Mouse (Mus musculus): Measurements from ENCODE around the gene Hyal1.

The Hyal1 gene

DNA sequence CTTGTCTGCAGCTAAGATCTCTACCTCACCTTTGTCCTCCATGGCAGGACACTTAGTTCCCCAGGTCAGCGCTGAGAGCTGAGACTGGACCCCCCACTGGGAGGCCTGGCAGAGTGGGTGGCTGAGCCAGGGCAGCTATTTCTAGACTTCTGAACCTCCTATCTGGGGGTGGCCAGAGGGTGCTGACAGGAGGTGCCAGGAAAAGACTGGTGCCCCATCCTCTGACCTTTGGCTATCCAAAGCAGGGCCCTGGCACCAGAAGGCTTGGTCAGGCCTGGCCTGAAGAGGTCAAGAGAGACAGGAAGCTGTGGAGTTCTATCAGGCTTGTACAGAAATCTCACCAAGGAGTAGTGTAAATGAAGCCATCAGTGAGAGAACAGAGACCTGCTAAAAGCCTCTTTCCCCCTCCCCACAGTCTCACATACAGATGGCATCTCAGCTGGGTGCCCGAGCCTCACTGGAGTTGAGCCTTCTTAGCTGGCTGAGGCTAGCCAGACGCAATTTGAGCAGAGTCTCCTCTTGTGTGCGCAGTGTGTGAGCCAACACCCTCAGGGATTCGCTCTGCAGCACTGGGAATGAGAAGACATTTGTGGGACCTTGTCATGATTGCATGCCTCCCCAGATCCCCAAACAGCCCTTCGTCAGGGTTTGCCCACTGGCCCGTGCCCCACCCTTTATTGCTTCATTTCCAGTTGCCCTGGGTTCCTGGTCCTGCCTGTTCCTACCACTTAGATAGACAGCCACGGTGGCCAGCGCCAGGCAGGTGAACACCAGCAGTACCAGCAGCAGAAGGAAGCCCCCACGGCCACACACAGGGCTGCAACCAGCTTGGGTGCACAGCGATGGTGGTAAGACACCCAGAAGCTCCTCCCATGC, 16.6 kb downstream of the Hyal1 start:
- DNase-seq (ENCODE audit: extremely low read depth, low read depth, low spot score) = no peak

DNA sequence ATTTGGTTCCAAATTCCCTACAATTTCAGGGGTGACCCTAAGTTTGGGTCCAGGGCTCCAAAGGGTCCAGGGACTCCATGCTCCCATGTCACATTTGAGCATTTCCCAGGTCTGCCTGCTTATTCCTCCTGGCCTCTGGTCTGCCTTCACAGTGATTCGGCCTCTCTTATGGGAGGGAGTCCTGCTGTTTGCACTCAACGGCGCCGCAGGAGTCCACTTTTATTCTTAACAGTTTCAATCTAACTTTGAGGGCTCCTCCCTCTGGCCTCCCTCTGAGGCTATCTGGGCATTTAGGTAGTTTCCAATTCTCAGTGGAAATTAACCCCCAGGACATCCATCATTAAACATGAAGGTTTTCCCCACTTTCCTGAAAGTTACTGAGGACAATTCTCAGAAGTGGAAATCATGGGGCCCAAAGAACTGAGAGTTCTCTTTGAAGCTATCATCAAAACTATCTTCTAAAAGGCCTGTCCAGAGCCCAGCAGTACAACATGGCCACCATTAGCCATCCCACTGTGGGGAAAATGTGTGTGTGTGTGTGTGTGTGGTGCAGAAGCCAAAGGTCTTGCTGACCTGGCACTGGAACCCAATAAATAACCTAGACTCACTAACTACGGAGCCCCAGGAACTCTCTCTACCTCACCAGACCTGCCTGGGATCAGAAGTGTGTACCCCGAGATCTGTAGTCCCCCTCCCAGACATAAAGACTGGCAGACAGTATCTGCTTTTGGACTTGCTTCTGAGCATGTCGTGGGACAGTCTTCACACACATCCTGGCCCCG, 17.7 kb downstream of the Hyal1 start:
- DNase-seq (ENCODE audit: extremely low read depth, low read depth, low spot score) = no peak

DNA sequence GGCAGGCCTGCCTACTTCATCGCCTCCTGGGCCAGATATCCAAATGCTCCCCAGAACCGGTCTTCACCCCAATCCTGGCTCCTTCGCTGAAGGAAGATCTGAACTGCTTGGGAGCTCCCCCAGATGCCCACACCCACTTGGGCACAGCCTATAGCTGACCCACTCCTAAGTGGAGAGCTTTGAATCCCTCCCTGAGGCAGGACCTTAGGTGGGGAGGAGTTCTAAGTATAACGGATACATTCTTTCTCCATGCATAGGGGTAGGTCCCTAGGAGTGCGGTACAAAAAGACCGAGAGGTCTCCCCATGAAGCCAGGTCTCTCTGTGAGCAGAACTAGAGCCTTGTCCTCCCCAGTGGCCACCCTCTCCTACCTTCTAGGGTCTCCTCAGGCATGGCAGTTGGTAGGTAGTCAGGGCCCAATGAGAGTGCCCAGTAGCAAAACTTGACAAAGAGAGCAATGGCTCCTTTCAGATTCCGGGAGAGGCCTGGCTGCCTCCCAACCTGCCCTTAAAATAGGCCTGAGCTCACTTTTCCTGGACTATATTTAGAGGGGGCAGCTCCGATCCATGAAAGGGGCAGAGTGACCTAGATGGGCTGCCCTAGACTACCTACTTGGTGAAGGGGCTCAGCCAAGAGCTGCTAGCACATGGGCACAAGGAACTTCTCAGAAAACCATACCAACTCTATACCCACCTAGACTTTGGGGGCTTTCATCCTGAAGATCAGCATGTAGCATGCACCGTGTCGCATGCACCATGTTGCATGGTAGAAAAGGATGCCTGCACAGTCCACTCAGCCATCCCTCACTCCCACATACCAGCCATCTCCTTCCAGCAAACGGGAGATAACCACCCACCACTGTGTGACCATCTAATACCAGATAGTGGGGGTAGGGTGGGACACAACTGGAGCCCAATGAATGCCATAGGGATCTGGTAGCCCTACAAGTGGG, 20.2 kb downstream of the Hyal1 start:
- no peak for DNase-seq (ENCODE audit: extremely low read depth, low read depth, low spot score)

DNA sequence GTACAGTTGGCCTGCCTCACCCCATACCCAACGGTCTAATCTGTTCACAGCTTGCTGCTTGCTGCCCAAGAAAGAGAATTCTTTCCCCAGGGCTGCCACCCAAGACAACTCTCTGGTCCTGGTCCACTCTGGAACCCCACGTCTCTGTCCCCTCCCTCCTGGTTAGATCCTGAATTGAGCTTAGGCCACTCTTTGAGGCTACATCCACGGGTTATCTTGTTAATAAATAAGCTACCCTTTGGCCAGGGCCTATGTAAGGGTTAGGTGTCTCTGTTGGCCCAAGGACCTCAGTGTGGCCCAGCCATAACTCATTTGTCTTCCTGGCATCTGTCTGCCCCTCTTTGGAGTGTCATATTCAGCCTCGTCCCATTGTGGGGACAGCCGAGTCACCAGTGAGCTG, 21.7 kb downstream of the Hyal1 start:
- DNase-seq (ENCODE audit: extremely low read depth, low read depth, low spot score) = no peak

DNA sequence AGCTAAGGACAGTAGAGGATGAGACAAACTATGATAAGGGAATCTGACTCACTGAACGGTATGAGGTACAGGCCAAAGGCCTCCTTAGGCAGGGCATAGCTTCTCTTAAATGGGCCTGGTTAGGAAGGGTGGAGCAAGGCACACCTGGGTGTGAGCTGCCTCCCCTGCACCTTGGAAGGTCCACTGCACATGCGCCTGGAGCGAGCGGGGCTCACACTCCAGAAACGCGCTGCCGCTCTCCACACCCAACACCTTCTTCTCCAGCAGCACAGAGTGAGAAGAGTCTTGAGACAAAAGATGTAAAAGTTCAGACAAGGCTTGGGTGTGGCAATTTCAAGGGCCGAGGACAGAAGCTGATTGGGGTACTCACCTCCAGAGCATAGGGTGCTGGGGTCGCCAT, 22.7 kb downstream of the Hyal1 start:
- no peak for DNase-seq (ENCODE audit: extremely low read depth, low read depth, low spot score)

DNA sequence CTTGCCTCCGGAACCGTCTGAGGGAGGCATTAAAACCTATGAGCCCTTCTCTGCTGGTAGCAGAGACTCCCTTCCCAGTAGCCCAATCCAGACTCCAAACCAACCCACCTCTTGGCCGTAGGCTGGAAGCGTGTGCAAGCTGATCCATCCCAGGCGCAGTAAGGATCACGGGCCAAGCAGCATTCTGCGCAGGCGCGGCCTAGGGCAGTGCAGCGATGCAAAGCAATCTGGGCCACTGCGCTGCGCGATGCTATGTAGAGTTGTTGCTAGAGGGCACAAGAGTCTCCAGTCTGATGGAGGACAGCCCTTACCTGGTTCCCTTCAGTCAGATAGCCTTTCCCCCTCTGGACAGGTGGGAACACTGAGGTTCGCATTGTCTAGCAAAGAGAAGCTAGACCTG, 23.1 kb downstream of the Hyal1 start:
- no peak for DNase-seq (ENCODE audit: extremely low read depth, low read depth, low spot score)

DNA sequence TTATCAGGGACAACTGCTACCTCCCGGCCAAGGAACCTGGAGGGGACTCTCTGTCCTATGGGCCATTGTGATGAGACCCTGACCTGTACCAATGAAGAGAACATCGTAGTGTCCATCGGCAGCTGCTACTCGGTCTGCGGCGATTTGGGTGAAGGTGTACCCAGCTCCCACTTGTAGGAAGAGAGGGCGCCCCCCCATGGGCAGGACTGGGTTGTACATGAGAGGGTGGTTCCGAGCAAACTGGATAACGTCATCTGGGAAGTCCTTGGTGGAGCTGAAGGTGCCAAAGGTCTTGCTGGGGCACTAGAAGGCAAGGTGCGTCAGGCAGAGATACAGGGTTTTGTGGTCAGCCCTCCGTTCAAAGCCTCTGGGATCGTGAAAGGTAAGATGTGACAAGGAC, 24.0 kb downstream of the Hyal1 start:
- DNase-seq (ENCODE audit: extremely low read depth, low read depth, low spot score) = no peak

DNA sequence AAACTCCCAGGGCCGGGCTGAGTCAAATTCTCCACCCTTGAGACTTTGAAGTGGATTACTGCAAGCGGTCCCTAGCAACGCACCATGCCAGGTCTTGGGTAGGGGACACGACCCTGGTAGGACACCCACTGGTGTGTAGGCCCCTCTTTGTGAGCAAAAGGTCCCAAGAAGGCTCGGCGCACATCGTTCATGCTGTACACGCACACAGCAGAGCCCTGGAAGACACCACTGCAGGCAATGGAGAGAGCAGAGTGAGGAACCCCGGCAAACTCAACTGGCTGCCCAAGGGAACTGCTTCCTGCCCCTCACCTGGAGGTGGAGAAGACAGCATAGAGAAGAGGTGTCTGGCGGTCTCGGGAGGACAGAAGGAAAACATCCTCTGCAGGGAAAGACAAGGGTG, 24.5 kb downstream of the Hyal1 start:
- DNase-seq (ENCODE audit: extremely low read depth, low read depth, low spot score) = no peak

DNA sequence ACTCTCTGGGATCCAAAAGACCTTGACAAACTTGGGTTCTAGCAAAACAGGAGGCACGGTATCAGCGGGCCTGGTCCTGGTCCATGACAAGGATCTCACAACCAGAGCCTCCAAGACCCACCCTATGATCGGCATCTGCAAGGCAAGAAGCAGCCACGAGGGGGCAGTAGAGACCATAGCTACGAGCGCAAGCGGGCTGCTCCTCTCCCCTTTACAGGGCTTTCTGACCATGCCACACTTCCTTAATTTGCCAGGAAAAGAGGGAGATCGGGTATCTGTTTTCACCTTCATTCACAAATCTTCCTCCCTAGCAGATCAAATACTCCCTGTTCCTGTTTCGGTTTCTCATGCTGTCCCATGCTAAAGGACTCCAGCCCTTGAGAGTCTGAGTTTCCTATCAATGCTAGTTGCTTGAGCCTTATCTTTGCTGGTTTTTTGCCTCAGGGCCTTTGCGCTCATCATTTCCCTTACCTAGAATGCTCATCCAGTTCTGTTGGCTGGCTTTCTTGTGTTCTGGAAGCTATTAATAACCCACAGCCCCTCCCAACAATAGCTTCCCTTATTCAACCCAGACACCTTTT, 25.4 kb downstream of the Hyal1 start:
- DNase-seq (ENCODE audit: extremely low read depth, low read depth, low spot score) = no peak

DNA sequence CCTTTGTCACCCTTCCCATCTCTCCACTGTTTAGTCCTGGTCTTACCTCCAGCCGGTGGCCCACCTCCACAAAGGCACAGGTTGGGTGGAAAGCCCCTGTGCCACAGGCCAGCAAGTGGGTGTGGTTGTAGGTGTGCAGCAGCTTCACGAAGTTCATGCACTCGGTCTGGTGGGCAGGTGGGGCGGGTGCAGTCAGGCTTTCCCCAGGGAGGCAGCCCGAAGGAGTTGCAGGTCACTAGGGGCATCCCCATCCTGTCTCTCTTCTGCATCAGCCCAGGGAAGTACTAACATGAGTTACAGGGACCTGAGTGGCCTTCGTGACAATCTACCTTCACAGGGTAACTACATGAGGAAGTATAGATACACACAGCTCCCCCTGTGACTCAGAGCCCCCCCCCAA, 26.5 kb downstream of the Hyal1 start:
- no peak for DNase-seq (ENCODE audit: extremely low read depth, low read depth, low spot score)

DNA sequence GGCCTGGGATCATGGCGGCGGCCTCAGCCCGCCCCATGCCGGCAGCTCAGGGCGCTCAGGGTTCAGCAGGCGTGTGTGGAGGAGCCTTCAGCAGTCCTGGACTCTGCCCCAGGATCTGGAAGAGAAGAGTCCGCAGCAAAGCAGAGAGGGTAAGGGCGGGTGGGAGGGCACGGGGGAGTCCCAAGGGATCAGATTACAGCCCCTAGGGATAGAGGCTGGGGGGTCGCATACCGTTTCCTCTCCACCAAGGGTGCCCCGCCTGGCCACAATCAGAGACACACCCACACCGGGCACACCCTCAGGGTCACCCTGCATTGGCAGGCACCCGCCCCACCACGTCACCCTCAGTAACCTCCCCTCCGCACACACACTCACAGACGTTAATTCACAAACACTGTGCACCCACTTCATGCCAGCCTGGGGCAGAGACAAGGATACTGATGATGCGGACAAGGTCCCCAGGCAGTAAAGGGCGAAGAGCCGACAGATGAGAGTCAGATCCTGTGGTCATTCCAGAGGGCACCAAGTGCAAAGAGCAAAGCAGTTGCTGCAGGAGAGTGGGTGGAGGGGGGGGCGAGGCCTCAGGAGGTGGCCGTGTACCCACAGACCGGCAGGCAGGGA, 28.4 kb downstream of the Hyal1 start:
- no peak for DNase-seq (ENCODE audit: extremely low read depth, low read depth, low spot score)

DNA sequence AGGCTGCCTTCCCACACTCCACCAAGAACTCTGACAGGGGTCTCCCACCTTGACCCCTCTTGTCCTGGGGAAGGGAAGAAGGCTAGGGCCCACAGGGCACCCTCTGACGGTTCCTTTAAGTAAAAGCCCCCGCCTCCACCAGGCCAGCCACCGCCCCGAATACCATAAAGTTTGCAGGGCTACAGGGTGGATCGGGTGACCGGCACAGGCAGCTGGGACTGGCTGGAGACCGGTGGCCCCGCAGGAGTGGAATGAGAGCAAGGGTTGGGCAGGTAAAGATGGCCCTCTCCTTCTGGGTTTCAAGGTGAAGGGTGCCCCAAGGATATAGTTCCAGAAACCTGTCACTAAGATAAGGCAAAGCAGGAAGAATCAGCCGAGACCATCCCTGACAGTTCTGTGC, 29.9 kb downstream of the Hyal1 start:
- DNase-seq (ENCODE audit: extremely low read depth, low read depth, low spot score) = no peak

DNA sequence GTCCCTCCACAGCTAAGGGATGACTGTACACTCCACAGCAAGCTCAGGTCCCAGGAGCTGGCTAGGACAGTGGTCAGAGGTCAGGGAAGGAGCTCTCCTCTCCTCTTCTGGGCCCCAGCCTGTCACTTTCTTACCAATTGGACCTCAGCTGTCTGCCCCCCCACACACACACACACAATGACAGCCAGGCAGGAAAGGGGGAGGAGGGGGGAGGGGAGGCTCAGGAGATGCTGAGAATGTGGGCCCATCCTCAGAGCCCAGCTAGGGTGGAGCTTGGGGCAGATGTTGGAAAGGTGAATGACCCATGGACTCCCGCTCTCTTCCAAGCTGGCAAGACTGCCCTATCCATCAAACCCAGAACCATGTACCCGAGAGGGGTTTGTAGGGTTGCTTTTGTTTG, 30.3 kb downstream of the Hyal1 start:
- no peak for DNase-seq (ENCODE audit: extremely low read depth, low read depth, low spot score)

DNA sequence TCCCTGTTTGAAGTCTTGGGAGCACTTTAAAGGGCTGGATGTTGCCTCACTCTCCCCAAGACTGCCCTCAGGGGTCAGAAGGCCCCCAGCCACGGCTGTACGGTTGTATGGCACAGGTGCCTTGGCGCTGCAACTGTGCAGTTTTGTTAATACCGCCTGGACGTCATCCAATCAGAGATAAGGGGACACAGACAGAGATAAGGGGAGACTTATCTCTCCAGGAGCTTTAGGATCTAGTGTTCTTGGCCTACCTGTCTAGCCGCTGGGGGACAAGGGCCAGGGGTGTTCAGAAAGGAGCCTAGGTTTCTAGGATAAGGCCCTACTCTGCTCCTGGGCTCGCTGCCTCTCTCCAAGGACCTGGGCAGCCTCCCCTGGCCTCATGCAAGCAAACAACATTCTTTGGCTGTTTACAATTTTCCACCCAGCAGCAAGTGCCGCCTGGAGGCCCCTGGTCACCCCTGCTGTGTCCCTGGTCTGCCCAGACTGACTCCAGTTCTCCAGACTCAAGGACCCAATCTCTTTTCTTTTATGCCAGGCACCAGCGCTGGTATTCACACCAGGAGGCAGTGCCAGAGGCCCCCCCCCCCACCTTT, 31.0 kb downstream of the Hyal1 start:
- no peak for DNase-seq (ENCODE audit: extremely low read depth, low read depth, low spot score)

DNA sequence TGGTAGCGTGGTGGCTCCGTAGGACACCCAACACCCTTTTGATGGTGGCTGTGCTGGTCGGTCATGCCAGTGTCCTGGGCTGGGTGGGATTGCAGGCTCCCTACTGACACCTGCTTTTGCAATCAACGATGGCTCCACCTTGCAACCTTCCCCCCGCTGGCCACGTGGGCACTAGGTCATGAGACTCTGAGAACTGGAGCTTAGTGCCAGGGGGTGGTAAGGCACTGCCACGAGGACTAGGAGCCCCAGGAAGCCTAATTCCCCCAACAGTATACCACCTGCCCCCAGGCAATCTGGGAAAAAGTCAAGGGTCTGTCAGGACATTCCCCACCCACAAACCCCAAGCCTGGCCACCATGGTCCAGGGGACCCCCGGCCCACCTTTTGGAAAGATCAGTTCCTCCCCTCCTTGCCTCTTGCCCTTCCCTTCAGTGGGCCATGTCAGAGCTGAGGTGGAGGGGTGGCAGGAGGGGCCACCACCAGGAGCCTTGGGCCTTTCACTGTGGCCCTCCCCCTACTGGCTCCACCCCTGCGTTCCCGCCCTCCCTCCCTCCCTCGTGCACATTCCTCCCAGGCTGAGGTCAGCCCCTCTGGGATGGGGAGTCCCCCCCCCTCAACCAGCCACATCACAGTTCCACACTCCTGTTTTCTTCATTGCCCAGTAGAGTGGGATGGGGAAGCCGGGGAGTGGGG, 32.2 kb downstream of the Hyal1 start, which contains the start of gene Sema3b:
Sema3b (minus strand) TSS at position 489 of the 692 bp plus-strand sequence.
- no peak for DNase-seq (ENCODE audit: extremely low read depth, low read depth, low spot score)

DNA sequence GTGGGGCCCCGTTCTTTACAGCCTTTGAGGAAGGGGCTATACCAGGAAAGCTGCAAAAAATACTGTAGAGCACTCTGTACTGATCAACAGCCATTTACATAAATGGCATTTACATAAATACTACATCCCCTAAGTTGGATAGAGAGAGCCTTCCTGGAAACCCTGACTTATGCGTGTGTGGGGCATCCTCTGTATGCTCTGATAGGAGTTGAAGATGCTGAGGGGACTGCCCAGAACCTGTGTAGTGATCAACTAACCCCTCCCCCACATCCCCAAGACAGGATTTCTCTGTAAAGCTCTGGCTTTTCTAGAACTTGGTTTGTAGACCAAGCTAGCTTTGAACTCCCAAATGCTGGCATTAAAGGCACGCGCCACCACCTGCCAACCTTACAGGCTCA, 32.7 kb downstream of the Hyal1 start:
- no peak for DNase-seq (ENCODE audit: extremely low read depth, low read depth, low spot score)

DNA sequence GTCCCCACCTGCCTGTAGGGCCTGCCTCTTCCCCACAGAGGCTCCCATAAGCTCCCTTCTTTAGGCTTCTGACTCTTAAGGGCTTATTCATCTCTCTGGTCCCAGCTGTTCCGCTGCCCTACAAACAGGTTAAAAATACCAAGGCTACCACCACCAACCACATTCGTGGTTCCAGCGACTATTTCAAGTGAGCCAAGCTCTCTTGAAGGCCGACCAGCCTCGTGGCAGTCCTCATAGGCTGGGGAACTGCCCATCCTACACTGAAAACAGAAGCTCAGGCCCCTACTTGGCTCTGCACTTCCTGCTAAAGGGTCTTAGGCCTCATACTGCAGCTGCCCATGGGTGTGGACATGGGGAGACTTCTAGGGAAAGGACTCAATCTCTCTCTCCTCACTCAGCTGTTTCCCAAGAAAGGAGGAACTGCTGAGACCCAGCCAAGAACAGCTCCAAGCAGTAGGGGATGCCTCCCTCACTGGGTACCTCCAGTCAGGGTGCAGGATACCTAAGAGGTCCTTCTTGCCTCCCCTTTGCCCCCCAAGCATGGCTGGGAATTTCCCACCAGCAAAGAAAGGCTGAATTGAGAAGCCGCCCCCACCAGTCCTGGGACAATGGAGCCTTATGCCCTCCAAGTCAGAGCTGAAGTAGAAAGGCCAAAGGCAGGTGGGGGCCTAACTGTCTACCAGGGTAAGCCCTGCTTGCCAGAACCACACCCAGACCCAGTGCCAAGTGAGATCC, 34.9 kb downstream of the Hyal1 start:
- DNase-seq (ENCODE audit: extremely low read depth, low read depth, low spot score) = no peak

DNA sequence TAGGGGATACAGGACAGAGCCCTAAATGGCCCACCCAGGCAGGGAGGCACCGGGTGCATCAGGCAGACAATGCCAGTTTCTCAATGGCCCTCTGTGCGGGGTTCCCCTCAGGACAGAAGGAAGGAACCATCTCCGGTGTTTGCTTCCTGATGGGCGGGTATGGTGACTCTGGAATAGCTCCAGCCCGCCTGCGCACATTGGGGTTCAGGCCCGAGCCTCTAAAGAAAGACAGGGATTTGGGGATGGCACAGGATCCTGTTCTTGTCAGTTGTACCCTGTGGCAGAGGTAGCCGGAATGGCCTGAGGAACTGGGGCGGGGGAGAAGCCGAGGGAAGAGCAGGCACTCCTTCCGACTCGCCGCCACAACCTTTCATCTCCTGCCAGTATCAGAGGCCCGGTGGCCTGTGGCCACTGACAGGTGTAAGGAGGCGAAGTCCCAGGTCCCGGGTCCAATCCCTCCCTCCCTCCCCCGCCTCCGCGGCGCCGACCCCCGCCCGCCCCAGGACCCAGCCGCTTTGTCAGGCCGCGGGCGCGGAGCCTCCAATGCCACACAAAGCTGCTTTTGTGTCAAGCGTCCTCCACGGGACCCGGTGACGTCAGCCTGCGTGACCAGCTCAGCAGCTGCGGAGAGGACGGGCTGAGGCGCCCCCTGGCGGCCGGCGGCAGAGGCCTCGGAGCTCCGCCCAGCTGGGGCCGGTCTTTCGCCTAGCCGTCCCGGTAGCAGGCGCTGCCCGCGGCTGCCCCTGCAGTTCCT, 35.6 kb downstream of the Hyal1 start:
- peak; percentile 49 for DNase-seq (ENCODE audit: extremely low read depth, low read depth, low spot score)
